Mouse (Mus musculus) frontal cortex, postnatal 14 days (tissue): Measurements from ENCODE around the gene Unc119b.
A peak's percentile ranks its signal among the peaks of the same experiment; 100 is the strongest.
"Not testable (repeated sequence)": the region's sequence is repeated elsewhere in the genome, so short reads cannot be mapped to it uniquely, and the experiment has no call there.

Experiments used
- DNase-seq, 2 experiments: peaks; one replicate each; pipeline ENCODE4 v3.0.0; 2022; ENCODE audit warnings: low spot score in 2 of 2

The Unc119b gene

DNA sequence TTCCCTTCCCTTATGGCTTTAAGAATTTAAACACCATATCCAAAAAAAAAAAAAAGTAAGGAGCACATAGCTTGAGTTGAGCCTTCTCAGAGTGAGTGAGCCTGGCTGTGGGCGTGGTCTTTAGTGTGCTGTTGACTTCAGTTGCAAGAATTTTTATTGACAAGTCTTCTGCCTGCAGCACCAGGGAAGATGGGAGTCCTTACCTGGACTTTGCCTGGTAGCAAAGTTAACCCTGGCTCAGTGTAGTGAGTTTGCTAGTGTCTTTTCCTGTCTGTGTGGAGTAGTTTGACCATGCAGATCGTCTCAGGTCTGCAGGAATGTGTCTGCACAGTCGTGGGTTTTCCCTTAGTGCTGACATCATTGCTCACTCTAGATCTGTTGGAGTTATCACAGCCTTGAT lies 43.8 kb downstream of the Unc119b start:
- no peak for DNase-seq

DNA sequence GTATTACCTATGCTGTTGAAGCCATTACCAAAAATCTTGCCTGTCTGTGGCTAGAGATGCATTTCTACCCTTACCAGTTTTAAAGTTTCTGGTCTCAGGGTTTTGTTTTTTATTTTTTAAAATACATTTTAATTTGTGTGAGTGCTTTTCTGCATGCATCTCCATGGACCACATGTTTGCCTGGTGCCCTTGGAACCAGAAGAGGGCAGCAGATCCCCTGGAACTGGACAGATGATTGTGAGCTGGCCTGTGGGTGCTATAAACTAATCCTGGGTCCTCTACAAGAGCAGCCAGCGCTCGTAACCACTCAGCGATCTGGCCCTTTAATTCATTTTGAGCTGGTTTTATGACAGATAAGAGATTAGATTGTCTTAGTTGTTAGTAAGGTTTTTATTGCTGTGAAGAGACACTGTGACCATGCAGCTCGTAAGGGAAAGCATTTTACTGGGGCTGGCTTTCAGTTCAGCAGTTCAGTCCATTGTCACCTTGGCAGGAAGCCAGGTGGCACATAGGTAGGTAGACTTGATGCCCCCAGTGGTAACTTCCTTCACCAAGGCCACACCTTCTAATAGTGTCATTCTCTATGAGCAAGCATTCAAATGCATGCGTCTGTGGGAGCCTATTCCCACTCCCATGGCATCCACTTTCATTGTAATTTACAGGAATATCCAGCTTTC lies 45.0 kb downstream of the Unc119b start:
- DNase-seq, result no peak

GRCm38 (mm10) chr5:115085675-115086074 lies 49.1 kb downstream of the Unc119b start:
- no peak for DNase-seq

GRCm38 (mm10) chr5:115083492-115083891 lies 51.3 kb downstream of the Unc119b start:
- DNase-seq, result no peak

- no peak for DNase-seq
These were observed 53.1 kb downstream of the Unc119b start for GRCm38 (mm10) chr5:115081636-115082035.

DNA sequence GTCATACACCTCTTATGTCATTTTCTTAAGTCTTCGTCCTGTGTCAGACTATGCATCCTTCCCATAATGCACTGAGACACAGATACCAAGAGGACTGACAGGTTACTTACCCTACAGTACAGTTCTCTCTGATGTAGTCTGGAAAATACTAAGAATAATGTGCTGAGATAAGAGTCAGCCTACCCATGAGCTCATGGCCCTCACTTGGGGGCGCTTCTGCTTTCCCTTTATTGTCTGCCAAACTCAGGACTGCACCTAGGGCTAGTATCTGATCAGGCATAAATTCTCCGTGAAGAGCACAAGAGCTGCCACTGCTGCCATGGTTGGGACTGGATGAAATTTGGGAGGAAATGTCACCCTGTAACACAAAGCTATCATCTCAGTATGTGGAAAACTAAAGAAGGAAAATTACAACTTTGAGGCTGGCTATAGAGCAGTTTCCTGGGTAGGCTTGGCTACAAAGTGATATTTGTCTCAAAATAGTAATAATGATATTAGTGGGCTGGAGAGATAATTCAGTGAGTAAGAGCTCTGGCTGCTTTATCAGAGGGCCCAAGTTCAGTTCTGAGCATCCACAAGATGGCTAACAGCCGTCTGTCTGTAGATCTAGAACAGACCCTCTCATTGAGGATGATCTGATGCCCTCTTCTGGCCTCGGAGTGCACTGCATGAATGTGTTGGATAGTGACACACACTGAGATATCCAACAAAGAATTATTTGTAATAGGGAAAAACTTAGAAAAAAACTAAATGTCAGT lies 58.5 kb downstream of the Unc119b start:
- DNase-seq, result peak in 1 of 2 experiments; percentile 59

DNA sequence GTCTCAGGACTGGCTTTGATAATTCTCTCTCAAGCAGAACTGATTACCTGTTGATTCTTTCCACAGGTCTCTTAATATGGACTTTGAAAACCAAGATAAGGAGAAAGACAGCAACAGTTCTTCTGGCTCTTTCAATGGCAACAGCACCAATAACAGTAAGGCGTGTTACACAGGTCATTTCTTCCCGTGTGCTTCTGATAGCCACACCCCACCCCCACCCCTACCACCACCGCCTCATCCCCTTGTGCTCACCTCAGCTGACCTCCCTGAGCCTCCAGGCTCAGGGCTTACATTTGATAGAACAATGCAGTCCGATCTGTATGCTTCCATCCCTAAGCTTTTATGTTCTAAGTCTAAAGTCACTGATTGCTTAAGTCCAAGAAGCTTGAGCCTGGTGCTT lies 60.0 kb downstream of the Unc119b start:
- DNase-seq, result no peak

- DNase-seq, result not testable (repeated sequence)
These were observed 61.5 kb downstream of the Unc119b start for GRCm38 (mm10) chr5:115073306-115073705.
